Mouse (Mus musculus): ENCODE measurements at regions not wholly inside any gene's neighbourhood (a gene's known extent, or its start where the extent isn't known, plus 50 kb on each side); places are given as distances from the start of the nearest gene placed in this dataset.

DNA sequence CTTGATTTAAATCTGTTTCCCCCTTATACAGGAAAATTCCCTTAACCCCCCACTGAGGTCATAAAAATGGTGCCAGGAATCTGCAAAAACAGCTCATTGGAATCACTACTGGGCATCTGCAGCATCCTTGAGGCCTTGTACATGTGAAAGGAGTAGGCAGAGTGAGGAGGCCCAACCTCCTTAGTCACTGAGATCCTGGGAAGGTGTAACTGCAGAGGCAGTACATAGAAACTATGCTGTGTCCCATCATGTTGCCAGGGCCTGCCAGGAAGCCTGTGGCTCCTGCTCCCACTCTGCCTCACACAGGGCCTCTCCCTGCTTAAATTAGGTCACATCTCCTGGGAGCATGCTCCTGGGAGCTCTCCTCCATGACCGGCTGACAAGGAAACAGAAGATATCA, 85.7 kb upstream of the Gm9972 start:
- peak; percentile 2 for DNase-seq

DNA sequence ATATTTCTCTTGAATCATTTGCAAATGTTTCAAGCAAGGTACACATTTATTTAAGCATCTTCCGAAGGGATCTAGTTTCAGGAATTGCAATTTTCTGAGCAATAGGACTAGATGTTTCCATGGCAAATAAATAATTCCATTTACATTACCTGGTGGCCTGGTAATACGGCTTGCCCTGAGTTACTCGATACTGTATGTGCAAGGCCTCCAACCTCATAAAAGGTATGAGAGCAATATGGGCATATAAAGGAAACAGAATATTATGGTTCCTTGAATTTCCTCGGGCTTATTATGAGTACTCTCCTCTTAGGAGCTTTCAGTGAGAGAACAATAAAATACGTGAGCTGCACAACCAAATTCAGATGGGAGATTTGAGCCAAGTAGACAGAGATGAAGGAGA, 81.4 kb upstream of the Gm9972 start:
- DNase-seq = no peak

DNA sequence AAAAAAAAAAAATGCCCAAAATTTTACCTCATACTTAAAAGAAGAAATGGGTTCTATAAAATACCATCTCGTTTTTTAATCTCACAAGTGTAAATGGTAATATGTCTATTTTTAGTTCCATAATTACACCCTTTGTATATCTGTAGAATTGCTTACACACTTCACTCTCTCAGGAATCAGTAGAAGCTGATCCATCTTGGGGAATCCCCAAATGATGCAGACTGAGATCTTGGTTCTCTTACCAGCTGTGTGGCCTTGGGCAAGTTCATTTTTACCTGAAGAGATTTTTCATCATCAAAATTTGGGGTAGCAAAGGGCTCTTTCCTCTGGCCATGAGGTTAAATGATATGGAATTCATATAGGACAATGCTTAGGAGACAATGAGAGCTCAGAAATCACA, 69.8 kb upstream of the Gm9972 start:
- no peak for DNase-seq

- DNase-seq = no peak
These were observed 57.3 kb upstream of the Gm9972 start for GRCm38 (mm10) chr11:42978245-42978644.
